Mouse (Mus musculus): Measurements from ENCODE around the gene Ptpre.

DNA sequence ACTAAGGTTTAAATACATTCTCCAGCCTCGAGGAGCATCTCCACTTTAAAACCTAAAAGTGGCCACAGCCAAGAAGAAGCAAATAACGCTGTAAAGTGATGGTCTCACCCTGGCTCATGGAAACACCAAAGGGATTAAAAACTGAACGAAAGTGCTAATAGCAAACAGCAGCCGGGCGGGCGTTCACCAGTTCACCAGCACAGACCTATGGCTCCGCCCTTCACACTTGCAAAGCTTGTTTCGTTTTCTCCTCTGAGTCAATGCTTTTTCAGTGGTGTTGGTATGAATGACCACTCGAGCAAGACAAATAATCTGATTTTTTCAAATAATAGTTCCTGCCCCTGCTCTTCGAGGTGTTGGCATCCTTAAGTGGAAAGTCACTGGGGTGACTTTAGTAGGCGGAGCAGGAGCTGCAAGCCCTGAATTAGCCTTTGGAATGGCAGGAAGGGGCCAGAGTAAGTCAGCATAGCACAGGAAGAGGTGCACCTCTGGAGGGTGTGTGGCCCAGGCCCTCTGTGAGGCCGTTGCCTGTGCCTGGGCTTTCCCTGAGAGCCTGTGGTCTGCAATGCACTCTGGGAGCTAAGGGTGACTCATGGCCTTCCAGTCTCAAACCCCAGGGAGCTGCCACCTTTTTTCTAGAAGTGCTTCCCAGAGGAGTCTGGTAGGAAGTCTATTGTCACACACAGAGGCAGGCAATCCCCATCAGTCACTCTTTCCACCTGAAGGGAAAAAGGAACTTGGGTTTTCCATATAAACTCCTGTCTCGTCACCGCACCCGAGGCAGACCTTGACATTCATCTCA lies 67.9 kb downstream of the Ptpre start:
- TF ChIP-seq CTCF (IDR thresholded peaks at IDR 0.05; ENCODE audit: low read depth, low read length) = no peak
- no peak for TF ChIP-seq EP300 (IDR thresholded peaks at IDR 0.05; ENCODE audit: insufficient read depth, low read depth, low read length)

Data from ES-Bruce4 (cell line).